Mouse (Mus musculus): ENCODE measurements around the gene Ncf1. TPM values are rescaled to one million over a fixed set of nuclear protein-coding genes. Genes with fewer than 3 reads are reported as not detected.

Gene Ncf1
- polyA plus RNA-seq, 1 experiment from 2014 or later: 3.1 TPM

DNA sequence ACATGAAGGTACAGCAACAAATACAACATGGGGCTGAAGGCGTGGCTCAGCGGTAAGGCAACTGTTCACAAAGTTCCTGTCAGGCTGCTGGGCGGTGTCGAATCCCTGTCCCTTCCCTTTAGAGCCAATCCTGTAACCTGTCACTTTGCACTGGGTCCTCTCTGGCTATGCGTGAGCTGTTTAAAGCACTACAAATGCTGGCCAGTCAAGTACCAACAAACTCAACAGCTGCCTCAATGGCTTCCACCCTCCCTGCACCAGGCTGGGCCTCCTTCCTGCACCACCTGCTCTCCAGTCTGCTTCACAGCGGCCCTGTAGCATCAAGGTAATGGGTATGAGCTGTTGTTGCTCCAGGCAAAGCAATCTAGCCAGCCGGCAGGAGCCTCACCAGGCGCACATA is 39.3 kb upstream of the Ncf1 start:
- Histone ChIP-seq H3K9me3 (ENCODE audit: control insufficient read depth, low read length) (no peaks in the 10 kb centered on the region), H3K4me3 (ENCODE audit: low read depth, low read length) (no peak overlapping the region), H3K4me2 (ENCODE audit: low read depth) (no peak overlapping the region), H3K27me3 (ENCODE audit: control insufficient read depth, insufficient read depth, low read length) (no peaks in the 10 kb centered on the region), H3K4me1 (ENCODE audit: control insufficient read depth, insufficient read depth, low read length) (no peaks in the 10 kb centered on the region), H3K27ac (ENCODE audit: low read depth, low read length) (no peak overlapping the region), H3K36me3 (ENCODE audit: control insufficient read depth, insufficient read depth, low read length) (peaks cover 50% of the 10 kb centered on the region), H3K9ac (ENCODE audit: low read length) (no peak overlapping the region)
- 97% methylated on average over 8 of the region's 8 CpGs for WGBS
- ATAC-seq (ENCODE audit: insufficient read depth, low FRiP score, low TSS enrichment) (no peak), DNase-seq (ENCODE audit: low spot score) (no peak)

GRCm38 (mm10) chr5:134266404-134266803 is 37.0 kb upstream of the Ncf1 start:
- ATAC-seq (ENCODE audit: insufficient read depth, low FRiP score, low TSS enrichment) (no peak), DNase-seq (ENCODE audit: low spot score) (peak; percentile 25)
- H3K36me3 ChIP-seq (ENCODE audit: control insufficient read depth, insufficient read depth, low read length): peaks cover 54% of the 10 kb centered on the region
- 89% methylated on average over 18 of the region's 18 CpGs for WGBS
- H3K9ac ChIP-seq (ENCODE audit: low read length): no peak overlapping the region
- no peaks in the 10 kb centered on the region for H3K9me3 ChIP-seq (ENCODE audit: control insufficient read depth, low read length)
- no peak overlapping the region for H3K4me3 ChIP-seq (ENCODE audit: low read depth, low read length)
- no peaks in the 10 kb centered on the region for H3K27me3 ChIP-seq (ENCODE audit: control insufficient read depth, insufficient read depth, low read length)
- H3K4me1 ChIP-seq (ENCODE audit: control insufficient read depth, insufficient read depth, low read length): no peaks in the 10 kb centered on the region
- no peak overlapping the region for H3K4me2 ChIP-seq (ENCODE audit: low read depth)
- no peak overlapping the region for H3K27ac ChIP-seq (ENCODE audit: low read depth, low read length)

GRCm38 (mm10) chr5:134265890-134266289 is 36.5 kb upstream of the Ncf1 start:
- DNase-seq (ENCODE audit: low spot score) (no peak), ATAC-seq (ENCODE audit: insufficient read depth, low FRiP score, low TSS enrichment) (no peak)
- Histone ChIP-seq H3K4me3 (ENCODE audit: low read depth, low read length) (no peak overlapping the region), H3K27me3 (ENCODE audit: control insufficient read depth, insufficient read depth, low read length) (no peaks in the 10 kb centered on the region), H3K9me3 (ENCODE audit: control insufficient read depth, low read length) (no peaks in the 10 kb centered on the region), H3K9ac (ENCODE audit: low read length) (no peak overlapping the region), H3K27ac (ENCODE audit: low read depth, low read length) (no peak overlapping the region), H3K36me3 (ENCODE audit: control insufficient read depth, insufficient read depth, low read length) (peaks cover 56% of the 10 kb centered on the region), H3K4me2 (ENCODE audit: low read depth) (no peak overlapping the region), H3K4me1 (ENCODE audit: control insufficient read depth, insufficient read depth, low read length) (no peaks in the 10 kb centered on the region)
- 85% methylated on average over 2 of the region's 2 CpGs for WGBS

DNA sequence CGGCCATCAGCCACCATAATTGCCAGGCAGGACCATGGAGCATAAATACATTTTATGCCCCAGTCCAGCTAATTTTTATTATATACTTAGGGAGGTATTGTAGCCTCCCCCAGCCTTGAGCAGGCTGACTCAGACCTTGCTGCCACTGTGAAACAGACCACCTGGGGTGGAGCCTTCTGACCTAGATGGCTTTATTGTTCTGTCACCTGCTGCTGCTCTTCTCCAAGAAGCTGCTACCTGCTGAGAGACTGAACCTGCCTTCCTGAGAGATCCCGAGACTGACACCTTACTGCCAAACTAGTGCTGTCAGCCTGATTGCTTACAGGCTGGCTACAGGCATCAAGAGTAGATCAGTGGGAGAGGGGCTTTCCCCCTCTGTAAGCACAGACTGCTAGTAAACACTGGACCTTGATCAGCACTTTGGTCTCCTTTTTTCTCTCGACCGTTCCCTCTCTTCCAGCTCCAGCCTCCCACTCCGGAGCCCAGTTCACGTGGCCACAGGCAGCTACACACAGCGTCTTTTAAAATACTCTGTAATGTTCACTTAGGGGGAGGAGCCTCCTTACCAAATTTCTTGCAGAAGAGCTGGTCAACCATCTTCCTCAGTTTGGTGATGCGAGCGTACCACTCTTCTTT is 30.7 kb upstream of the Ncf1 start:
- no peak for DNase-seq (ENCODE audit: low spot score)
- H3K36me3 ChIP-seq (ENCODE audit: control insufficient read depth, insufficient read depth, low read length): peaks cover 60% of the 10 kb centered on the region
- H3K27me3 ChIP-seq (ENCODE audit: control insufficient read depth, insufficient read depth, low read length): no peaks in the 10 kb centered on the region

DNA sequence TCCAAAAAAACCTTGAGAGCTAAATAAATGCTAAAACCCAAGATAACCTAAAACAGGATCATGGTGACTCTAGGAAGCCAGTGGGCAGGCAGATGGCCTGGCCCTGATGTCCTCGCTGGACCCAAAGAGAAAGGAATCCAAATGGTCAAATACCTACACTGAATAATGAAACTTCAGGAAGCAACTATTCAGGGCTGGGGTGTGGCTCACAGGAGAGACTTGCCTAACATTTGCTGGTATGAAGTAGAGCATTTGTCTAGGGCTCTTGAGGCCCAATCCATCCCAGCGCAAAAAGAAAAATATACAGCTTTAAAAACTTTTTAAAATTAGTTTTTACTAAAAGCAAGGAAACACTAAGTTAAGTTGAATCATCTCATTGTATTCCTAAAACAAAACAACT is 29.5 kb upstream of the Ncf1 start:
- H3K36me3 ChIP-seq (ENCODE audit: control insufficient read depth, insufficient read depth, low read length): peaks cover 56% of the 10 kb centered on the region
- H3K27ac ChIP-seq (ENCODE audit: low read depth, low read length): no peak overlapping the region
- DNase-seq (ENCODE audit: low spot score) (no peak), ATAC-seq (ENCODE audit: insufficient read depth, low FRiP score, low TSS enrichment) (no peak)
- no peaks in the 10 kb centered on the region for H3K4me1 ChIP-seq (ENCODE audit: control insufficient read depth, insufficient read depth, low read length)
- H3K27me3 ChIP-seq (ENCODE audit: control insufficient read depth, insufficient read depth, low read length): no peaks in the 10 kb centered on the region
- H3K4me2 ChIP-seq (ENCODE audit: low read depth): no peak overlapping the region
- H3K4me3 ChIP-seq (ENCODE audit: low read depth, low read length): no peak overlapping the region
- no peaks in the 10 kb centered on the region for H3K9me3 ChIP-seq (ENCODE audit: control insufficient read depth, low read length)
- H3K9ac ChIP-seq (ENCODE audit: low read length): no peak overlapping the region
- 93% methylated on average over 2 of the region's 2 CpGs for WGBS

More for the DNA sequence above, 30.7 kb upstream of the Ncf1 start:
- no peaks in the 10 kb centered on the region for H3K4me1 ChIP-seq (ENCODE audit: control insufficient read depth, insufficient read depth, low read length)
- no peak overlapping the region for H3K4me3 ChIP-seq (ENCODE audit: low read depth, low read length)
- no peak overlapping the region for H3K4me2 ChIP-seq (ENCODE audit: low read depth)
- H3K9me3 ChIP-seq (ENCODE audit: control insufficient read depth, low read length): no peaks in the 10 kb centered on the region
- H3K27ac ChIP-seq (ENCODE audit: low read depth, low read length): no peak overlapping the region
- 88% methylated on average over 9 of the region's 9 CpGs for WGBS
- ATAC-seq (ENCODE audit: insufficient read depth, low FRiP score, low TSS enrichment): no peak
- no peak overlapping the region for H3K9ac ChIP-seq (ENCODE audit: low read length)

GRCm38 (mm10) chr5:134258395-134258794 is 29.0 kb upstream of the Ncf1 start:
- Histone ChIP-seq H3K27me3 (ENCODE audit: control insufficient read depth, insufficient read depth, low read length) (no peaks in the 10 kb centered on the region), H3K4me2 (ENCODE audit: low read depth) (no peak overlapping the region), H3K9ac (ENCODE audit: low read length) (no peak overlapping the region), H3K27ac (ENCODE audit: low read depth, low read length) (no peak overlapping the region), H3K36me3 (ENCODE audit: control insufficient read depth, insufficient read depth, low read length) (peaks cover 51% of the 10 kb centered on the region), H3K4me1 (ENCODE audit: control insufficient read depth, insufficient read depth, low read length) (no peaks in the 10 kb centered on the region), H3K9me3 (ENCODE audit: control insufficient read depth, low read length) (no peaks in the 10 kb centered on the region), H3K4me3 (ENCODE audit: low read depth, low read length) (no peak overlapping the region)
- 81% methylated on average over 4 of the region's 4 CpGs for WGBS
- ATAC-seq (ENCODE audit: insufficient read depth, low FRiP score, low TSS enrichment) (no peak), DNase-seq (ENCODE audit: low spot score) (no peak)

GRCm38 (mm10) chr5:134257349-134258031 is 28.1 kb upstream of the Ncf1 start:
- ATAC-seq (ENCODE audit: insufficient read depth, low FRiP score, low TSS enrichment) (no peak), DNase-seq (ENCODE audit: low spot score) (no peak)
- 91% methylated on average over 13 of the region's 13 CpGs for WGBS
- H3K9me3 ChIP-seq (ENCODE audit: control insufficient read depth, low read length): no peaks in the 10 kb centered on the region
- no peaks in the 10 kb centered on the region for H3K27me3 ChIP-seq (ENCODE audit: control insufficient read depth, insufficient read depth, low read length)
- no peak overlapping the region for H3K9ac ChIP-seq (ENCODE audit: low read length)
- H3K4me3 ChIP-seq (ENCODE audit: low read depth, low read length): no peak overlapping the region
- no peaks in the 10 kb centered on the region for H3K4me1 ChIP-seq (ENCODE audit: control insufficient read depth, insufficient read depth, low read length)
- H3K4me2 ChIP-seq (ENCODE audit: low read depth): no peak overlapping the region
- H3K27ac ChIP-seq (ENCODE audit: low read depth, low read length): no peak overlapping the region
- H3K36me3 ChIP-seq (ENCODE audit: control insufficient read depth, insufficient read depth, low read length): peaks cover 46% of the 10 kb centered on the region

DNA sequence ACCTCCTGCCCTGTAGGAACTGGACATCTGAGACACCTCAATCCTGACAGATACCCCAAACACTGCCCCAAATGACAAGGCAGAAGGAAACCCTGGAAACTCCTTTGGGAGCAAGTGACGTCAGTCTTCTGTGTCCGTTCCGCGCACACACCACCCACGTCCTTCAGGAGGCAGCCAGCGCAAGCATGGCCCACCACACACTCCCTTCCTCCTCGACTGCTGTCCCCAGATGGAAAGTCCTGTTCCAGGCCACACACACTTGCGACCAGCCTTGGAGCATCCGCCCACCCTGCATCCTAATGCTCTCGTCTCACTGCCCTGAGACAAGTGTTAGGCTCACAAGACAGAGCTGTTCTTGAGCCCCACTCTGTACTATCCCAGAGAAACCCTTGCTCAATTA is 25.9 kb upstream of the Ncf1 start:
- Histone ChIP-seq H3K4me1 (ENCODE audit: control insufficient read depth, insufficient read depth, low read length) (no peaks in the 10 kb centered on the region), H3K9ac (ENCODE audit: low read length) (no peak overlapping the region), H3K27ac (ENCODE audit: low read depth, low read length) (no peak overlapping the region), H3K4me3 (ENCODE audit: low read depth, low read length) (no peak overlapping the region), H3K9me3 (ENCODE audit: control insufficient read depth, low read length) (no peaks in the 10 kb centered on the region), H3K27me3 (ENCODE audit: control insufficient read depth, insufficient read depth, low read length) (no peaks in the 10 kb centered on the region), H3K4me2 (ENCODE audit: low read depth) (no peak overlapping the region), H3K36me3 (ENCODE audit: control insufficient read depth, insufficient read depth, low read length) (peaks cover 39% of the 10 kb centered on the region)
- 95% methylated on average over 10 of the region's 10 CpGs for WGBS
- DNase-seq (ENCODE audit: low spot score): no peak
- ATAC-seq (ENCODE audit: insufficient read depth, low FRiP score, low TSS enrichment): no peak

DNA sequence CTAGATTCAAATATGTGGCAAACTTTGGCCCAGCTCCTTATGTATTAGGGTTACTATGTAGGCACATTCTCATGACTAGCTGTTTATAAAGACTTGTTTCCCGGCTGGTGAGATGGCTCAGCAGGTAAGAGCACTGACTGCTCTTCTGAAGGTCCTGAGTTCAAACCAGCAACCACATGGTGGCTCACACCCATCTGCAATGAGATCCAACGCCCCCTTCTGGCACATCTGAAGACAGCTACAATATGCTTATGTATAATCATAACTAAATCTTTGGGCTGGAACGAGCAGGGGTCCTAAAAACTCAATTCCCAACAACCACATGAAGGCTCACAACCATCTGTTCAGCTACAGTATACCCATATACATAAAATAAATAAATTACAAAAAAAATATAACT is 24.4 kb upstream of the Ncf1 start:
- 82% methylated on average over 3 of the region's 3 CpGs for WGBS
- H3K9ac ChIP-seq (ENCODE audit: low read length): no peak overlapping the region
- no peak for ATAC-seq (ENCODE audit: insufficient read depth, low FRiP score, low TSS enrichment)
- peaks cover 39% of the 10 kb centered on the region for H3K36me3 ChIP-seq (ENCODE audit: control insufficient read depth, insufficient read depth, low read length)
- no peaks in the 10 kb centered on the region for H3K9me3 ChIP-seq (ENCODE audit: control insufficient read depth, low read length)
- H3K27me3 ChIP-seq (ENCODE audit: control insufficient read depth, insufficient read depth, low read length): no peaks in the 10 kb centered on the region
- H3K4me2 ChIP-seq (ENCODE audit: low read depth): no peak overlapping the region
- no peak overlapping the region for H3K27ac ChIP-seq (ENCODE audit: low read depth, low read length)
- no peaks in the 10 kb centered on the region for H3K4me1 ChIP-seq (ENCODE audit: control insufficient read depth, insufficient read depth, low read length)
- DNase-seq (ENCODE audit: low spot score): no peak
- H3K4me3 ChIP-seq (ENCODE audit: low read depth, low read length): no peak overlapping the region
